Mouse (Mus musculus): ENCODE measurements around the gene Tmem151a.
"Not testable (repeated sequence)": the region's sequence is repeated elsewhere in the genome, so short reads cannot be mapped to it uniquely, and the experiment has no call there.

The Tmem151a gene

DNA sequence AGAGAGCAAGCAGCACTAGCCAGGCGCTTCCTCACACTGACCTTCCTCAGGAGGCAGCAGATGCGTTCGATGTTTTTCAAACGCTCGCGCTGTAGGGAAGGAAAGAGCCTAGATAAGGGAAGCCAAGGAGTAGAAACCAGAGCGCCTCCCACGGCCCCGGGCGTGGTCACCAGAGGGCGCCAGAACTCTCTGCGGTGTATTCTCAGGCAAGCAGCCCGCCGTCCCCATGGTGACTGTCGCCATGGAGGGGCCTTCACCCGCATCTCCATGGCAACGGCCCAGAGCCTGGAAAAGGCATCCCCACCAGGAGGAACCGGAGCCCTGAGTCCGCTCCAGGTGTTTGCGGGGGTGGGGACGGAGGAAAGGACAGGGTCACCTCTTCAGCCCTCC lies 8.9 kb upstream of the Tmem151a start:
- DNase-seq = peak; percentile 94

DNA sequence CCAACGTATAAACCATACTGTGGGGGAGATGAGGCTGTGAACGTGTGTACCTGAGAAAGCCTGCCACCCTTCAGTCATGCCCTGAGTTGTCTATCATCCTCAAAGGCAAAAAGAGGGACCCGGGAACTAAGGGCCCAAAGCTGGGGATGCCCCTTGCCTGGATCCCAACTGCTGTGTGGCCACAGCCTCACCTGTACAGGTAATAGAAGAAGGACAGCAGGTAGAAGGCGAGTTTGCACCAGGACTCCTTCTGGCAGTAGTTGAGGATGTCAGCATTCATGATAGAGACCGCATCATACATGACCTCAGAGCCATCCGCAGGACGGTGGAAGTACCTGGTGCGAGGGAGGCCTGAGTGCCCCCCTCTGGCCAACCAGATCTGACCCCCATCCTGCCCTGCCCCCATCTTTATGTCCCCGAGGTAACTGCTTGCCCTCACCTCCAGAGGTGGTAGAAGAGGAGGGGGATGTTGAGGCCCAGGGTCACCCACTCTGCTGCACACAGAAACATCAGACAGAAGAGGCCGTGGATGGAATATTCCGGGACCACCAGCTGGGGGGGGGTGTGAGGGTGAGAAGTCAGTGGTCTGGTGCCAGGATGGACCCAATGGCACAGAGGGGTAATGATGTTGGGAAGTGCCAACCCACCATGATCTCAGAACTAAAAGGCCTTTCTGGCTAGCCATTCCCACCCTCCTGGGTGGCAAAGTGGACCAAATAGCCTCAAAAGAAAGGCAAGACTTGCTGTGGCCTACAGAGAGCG lies 8.3 kb upstream of the Tmem151a start:
- no peak for DNase-seq

DNA sequence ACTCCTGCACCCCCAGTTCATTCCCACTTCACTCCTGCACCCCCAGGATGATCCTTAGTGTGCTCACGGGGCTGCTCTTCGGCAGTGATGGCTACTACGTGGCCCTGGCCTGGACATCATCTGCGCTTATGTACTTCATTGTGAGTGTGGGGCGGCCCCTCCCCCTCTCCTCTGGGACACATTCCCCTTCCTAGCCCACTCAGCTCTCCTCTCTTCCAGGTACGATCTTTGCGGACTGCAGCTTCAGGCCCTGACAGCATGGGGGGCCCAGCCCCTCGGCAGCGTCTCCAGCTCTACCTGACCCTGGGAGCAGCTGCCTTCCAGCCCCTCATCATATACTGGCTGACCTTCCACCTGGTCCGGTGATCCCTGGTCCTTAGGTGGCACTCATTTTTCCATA lies 6.8 kb upstream of the Tmem151a start:
- DNase-seq = no peak

DNA sequence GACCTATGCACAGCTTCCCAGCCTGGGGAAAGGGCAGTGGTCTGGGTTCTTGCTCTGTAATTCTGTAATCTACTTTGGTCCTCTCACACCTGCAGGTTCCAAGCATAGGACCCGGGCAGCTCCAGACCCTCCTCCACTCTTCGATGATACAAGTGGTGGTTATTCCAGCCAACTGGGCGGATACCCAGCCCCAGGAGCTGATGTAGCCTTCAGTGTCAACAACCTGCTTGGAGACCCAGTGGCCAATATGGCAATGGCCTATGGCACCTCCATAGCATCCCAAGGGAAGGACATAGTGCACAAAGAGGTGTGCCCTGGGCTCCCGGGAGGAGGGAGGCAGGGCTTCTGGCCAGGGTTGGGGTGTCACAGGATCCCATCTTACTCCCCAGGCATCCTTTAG lies 4.0 kb upstream of the Tmem151a start:
- DNase-seq = no peak

DNA sequence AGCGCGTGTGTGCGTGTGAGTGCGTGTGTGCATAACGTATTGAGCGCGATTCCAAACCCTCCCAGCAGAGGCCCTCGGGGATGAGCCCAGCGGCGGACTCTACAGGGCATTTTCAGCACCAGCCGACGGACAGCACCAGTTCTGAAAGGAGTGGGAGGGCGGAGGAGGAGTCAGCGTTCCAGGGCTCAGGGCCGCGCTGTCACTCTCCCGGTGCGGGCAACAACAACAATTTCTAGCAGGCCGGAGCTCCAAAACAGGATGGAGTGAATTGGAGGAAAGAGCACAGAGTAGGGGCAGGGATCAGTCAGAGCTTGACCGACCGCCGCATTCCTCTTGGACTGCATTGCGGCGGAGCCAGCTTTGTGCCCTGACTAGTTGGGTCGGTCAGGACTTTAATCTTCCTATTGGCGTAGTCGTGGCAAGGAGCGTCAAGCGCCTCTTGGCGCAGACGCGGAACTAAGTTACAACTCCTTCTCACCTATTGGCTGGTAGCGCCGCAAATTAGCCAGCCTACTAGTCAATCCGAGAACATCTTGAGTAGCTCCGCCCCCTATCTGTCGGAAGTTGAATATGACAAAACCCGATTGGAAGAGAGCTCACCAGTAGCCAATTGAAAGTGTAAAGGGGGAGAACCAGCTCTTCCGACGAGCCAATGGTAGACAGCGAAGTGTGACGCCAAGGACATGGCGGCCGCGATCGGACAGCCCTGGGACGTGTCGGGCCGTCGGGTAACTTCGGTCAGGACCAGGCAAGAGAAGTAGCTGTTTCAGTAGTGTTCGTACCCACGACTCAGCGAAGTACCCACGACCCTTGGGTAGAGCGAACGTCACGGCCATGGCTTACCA lies 2.8 kb upstream of the Tmem151a start, which contains the start of gene Yif1a:
TSS of gene Yif1a (plus strand) at position 655 of the 845 bp plus-strand sequence.
- DNase-seq = peak; percentile 98

DNA sequence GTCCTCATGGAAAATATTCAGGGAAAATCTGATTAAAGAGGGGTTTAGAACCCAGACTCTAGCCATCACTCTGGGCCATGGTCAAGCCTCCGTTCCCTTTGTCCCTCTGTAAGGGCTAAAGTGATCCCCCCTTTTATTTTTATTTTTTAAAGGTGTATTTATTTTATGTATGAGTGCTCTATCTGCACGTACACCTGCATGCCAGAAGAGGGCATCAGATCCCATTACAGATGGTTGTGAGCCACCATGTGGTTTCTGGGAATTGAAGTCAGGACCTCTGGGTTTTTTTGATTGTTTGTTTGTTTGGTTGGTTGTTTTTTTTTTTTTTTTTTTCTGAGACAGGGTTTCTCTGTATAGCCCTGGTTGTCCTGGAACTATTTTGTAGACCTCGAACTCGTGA lies 1.2 kb upstream of the Tmem151a start:
- DNase-seq = not testable (repeated sequence)

DNA sequence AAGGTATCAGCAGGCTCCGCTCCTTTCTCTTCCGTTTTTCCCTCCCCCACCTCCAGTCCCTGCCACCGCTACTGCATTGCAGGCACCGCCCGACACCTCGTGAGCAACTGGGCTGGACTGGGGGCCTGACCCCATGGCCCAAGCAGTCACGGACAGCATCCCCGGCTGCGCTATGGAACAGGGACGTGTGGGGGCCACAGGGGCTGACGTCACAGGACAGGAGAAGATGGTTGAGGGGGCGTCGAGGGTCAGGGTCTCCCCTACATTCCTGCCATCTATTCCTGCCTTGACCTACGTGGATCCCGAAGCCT lies 542 bp downstream of the Tmem151a start:
- no peak for DNase-seq

DNA sequence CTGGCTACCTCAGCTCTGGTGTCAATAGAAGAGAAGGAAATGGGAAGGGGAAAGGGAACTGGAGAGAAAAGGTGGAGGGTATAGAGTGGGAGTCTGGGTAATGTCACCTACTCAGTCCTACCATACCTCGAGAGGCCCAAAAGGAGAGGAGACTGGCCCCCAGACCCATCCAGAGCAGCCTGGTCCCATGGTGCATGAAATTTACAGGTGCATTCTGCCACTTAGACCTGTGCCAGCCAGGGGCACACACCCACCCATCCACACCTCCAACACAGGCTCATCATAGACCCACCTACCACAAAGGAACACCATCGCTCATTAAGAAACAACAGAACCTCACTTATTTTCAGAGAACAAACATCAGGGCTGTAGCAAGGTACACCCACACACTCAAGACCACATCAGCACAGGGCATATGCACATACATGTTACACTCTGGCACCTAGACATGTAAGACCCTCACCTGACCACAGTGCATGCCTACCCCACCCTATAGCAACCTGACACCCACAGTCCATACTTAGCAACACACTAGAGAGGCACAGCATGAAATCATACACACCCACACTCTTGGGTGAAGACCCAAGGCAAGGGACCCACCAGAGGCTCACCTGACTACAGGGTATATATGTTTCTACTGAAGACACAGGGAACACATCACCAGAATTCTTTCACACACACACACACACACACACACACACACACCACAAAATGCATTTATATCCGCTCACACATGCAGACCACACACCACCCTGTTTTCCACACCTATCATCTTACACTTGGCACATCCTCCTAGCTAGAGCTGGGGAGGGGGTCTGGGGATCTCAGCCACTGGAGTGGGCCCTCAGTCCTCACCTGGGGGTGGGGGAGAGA lies 1.1 kb downstream of the Tmem151a start:
- DNase-seq = no peak

DNA sequence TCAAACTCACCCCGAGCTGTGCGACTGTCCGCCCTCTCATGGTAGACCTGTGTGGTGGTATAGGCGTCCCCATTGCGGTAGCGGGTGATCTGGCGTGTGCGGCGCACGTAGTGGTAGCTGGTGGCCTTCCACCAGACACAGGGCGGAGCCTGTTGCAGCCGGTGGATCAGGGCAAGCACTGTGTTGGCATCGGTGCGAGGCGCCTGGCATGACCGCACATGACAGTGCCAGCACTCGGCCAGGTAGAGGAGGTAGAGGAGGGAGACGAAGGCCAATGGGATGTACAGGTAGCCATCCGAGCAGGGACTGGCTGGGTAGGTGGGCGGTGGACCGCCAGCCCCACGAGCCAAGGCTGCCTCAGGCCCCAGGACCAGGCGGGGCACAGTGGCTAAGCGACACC lies 2.7 kb downstream of the Tmem151a start:
- no peak for DNase-seq

DNA sequence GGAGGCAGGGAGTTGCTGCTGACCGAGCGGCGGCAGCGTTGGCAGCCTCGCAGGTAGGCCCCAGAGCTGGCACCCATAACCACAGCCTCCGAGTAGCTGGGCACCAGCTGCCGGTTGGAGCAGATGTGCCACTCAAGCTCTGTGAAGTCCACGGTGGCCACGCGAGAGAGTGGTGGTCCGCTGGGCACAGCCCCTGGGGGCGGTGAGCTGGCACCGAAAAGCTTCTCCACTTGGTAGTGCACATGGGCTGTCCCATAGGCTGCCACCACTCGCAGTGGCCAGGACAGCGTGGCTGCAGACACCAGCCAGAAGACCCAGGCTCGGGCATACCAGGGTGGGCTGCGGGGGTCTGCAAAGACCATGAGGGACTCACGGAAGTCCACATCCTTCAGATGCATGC lies 3.3 kb downstream of the Tmem151a start:
- no peak for DNase-seq

DNA sequence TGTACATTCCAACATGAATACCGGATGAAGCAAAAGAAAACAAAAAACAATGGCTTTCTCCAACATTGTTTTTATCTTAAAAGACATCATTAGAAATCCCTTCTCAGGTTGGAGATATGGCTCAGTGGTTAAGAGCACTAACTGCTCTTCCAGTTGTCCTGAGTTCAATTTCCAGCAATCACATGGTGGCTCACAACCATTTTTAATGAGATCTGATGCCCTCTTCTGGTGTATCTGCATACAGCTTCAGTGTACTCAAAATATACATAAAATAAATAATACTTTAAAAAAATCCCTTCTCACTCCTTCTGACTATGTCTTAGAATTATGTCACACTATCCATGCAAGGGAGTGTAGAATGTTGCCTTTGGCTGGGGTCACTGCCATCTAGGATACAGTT lies 6.1 kb downstream of the Tmem151a start:
- no peak for DNase-seq

DNA sequence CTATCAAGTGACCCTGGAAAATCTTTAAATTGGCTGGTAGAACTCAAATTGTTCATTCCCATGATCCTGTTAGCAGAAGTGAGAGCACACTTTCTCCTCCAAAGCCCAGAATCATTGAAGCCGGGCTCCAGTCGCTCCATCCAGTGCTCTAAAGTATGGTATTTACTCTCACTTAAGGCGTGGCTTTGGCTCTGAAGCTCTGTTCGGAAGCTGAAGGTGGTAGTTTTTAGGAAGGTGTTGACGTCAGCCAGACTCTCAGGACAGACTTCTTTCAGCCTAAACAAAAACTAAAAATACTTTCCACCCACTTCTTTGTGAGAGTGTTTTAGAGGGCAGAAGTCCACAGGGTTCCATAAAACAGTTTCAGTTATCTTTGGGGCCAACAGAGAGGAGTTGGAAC lies 11.8 kb downstream of the Tmem151a start:
- no peak for DNase-seq

DNA sequence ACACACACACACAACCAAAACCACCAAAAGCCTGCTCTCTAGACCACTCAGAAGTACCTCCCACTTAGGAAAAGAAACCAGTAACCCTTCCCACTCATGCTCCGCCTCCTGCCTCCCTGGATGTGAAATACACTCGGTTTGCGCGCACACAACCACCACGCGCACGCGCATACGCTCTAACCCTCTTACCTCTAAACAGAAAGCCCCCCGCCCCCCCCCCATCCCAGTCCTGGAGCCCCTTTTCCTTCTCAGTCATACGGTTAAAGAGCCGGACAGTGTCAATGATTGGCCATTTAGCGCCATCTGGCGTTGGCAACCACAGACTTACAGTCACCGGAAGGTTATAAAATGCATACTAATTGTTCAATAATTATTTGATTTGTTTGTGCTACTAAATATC lies 12.3 kb downstream of the Tmem151a start:
- peak; percentile 68 for DNase-seq

DNA sequence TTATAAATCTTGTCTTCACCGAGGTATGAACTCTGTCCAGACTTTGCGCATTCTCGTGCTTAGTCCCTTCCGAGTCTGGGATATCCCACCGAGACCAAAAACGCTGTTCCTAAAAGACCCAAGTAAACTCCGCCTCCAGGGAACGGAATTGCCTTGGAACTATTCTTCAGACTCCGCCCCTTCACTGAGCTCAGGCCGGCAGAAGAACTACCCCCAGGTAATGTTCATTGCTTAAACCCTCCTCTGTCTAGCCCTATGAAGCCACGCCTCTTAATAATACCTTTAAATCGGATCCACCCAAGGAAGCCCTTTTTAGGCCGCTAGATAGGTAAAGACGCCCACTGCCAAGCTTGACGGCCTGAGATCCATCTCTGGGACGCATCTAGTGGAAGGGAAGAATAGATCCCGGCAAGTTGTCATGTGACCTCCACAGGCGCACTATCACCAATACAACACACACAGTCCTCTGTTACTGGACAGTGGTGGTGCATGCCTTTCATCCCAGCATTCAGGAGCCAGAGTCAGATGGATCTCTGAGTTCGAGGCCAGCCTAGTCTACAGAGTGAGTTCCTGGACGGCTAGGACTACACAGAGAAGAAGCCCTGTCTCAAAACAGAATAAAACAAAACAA lies 12.8 kb downstream of the Tmem151a start:
- peak; percentile 49 for DNase-seq

DNA sequence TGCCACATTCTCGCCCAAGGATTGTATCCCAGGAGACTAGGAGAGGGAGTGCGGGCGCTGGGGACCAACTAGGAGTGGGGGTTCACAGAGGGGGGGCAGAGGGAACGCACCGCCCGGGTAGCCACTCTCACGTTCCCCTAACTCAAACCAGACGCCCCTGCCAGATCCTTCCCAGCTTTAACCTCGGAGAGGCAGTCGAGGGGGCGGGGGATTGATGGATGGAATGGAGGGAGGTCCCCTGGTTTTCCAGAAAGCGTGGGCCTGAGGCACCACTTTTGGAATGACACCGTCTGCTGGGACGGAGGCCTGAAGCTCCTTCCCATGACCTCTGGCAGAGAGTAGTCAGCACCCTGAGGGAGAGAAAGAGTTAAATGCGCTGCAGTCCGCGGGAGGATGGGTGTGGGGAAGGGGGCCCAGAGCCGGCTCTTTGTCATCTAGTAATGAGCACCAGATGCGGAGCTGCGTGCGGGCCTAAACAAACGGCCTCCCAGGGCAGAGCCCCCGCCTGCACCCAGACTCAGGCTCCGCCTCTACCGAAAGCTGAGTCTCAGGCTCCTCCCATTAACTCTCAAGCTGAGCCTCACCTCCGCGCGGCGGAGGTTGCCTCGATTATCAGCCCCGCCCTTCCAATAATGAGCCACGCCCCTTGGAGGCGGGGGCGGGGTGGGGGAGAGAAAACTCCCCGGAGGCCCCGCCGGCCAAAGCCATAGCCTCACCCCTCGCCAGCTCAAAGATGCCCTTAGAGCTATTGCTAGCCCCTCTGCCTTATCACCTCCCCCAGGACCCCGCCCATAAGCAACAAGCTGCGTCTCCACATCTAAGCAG lies 13.6 kb downstream of the Tmem151a start:
- peak; percentile 88 for DNase-seq

DNA sequence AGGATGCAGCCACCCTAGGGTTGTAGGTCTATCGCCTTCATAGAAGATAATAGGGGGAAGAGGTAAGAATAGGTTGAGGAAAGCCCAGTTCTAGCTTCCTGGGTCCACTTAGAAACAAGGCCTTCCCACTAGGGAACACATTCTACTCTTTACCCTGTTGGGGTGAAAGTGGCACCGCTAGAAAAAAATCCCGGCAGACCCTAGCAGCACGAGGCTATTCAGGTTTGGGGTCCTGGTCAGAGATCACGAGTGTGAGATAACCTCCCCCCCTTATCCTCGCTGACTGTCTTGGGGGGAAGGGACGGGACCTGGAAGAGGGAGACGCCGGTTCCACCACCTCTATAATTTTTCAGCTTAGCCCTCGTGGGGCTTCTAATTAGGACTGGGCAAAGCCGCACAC lies 14.3 kb downstream of the Tmem151a start:
- DNase-seq = no peak

DNA sequence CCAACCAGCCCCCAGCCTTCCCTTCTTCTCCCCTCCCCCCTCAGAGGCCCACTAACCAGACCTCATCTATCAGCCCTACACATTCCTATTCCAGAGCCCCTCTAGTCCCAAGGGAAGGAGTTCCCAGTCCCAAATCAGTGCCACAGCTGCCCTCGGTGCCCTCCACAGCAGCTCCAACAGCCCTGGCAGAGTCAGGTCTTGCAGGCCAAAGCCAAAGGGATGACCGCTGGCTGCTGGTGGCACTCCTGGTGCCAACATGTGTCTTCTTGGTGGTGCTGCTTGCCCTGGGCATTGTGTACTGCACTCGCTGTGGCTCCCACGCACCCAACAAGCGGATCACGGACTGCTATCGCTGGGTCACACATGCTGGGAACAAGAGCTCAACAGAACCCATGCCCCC lies 15.4 kb downstream of the Tmem151a start:
- no peak for DNase-seq

DNA sequence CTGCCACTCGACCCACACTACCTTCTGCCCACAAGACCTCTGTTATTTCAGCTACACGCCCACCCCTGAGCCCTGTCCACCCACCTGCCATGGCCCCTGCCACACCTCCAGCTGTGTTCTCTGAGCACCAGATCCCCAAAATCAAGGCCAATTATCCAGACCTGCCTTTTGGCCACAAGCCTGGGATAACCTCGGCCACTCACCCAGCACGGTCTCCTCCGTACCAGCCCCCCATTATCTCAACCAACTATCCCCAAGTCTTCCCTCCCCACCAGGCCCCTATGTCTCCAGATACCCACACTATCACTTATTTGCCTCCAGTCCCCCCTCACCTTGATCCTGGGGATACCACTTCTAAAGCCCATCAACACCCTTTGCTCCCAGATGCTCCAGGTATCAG lies 15.8 kb downstream of the Tmem151a start:
- DNase-seq = no peak

DNA sequence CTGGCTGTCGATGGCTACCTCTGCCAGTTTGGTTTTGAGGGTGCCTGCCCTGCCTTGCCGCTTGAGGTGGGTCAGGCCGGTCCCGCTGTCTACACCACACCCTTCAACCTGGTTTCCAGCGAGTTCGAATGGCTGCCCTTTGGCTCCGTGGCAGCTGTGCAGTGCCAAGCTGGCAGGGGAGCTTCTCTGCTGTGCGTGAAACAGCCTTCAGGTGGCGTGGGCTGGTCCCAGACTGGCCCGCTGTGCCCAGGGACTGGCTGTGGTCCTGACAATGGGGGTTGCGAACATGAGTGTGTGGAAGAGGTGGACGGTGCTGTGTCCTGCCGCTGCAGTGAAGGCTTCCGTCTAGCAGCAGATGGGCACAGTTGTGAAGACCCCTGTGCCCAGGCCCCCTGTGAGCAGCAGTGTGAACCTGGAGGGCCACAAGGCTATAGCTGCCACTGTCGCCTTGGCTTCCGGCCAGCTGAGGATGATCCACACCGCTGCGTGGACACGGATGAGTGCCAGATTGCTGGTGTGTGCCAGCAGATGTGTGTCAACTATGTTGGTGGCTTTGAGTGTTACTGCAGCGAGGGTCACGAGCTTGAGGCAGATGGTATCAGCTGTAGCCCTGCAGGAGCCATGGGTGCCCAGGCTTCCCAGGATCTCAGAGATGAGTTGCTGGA lies 16.6 kb downstream of the Tmem151a start:
- no peak for DNase-seq

DNA sequence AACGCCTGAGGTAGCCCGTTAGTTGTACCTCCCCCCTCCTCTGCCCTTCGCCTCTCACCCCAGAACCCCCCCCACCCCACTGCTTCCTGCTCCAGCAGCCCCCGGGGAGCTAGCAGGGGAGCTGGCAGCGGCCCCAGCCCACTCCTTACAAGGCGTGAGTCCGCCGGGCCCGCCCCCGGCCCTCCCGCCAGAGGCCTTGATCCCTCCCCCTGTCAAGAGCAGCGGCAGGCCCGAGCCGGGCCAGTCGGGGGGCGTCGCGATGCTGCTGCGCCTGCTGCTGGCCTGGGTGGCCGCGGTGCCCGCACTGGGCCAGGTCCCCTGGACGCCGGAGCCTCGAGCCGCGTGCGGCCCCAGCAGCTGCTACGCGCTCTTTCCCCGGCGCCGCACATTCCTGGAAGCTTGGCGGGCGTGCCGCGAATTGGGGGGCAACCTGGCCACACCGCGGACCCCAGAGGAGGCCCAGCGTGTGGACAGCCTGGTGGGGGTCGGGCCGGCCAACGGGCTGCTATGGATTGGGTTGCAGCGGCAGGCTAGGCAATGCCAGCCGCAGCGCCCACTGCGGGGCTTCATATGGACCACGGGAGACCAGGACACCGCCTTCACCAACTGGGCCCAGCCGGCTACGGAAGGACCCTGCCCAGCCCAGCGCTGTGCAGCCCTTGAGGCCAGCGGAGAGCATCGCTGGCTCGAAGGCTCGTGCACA lies 17.3 kb downstream of the Tmem151a start, which contains the start of gene Cd248:
TSS of gene Cd248 (plus strand) at position 212 of the 703 bp plus-strand sequence.
- peak; percentile 87 for DNase-seq

Measured in kidney, postnatal 14 days (tissue).